Mouse (Mus musculus): ENCODE data around the gene Ralgps1.

DNA sequence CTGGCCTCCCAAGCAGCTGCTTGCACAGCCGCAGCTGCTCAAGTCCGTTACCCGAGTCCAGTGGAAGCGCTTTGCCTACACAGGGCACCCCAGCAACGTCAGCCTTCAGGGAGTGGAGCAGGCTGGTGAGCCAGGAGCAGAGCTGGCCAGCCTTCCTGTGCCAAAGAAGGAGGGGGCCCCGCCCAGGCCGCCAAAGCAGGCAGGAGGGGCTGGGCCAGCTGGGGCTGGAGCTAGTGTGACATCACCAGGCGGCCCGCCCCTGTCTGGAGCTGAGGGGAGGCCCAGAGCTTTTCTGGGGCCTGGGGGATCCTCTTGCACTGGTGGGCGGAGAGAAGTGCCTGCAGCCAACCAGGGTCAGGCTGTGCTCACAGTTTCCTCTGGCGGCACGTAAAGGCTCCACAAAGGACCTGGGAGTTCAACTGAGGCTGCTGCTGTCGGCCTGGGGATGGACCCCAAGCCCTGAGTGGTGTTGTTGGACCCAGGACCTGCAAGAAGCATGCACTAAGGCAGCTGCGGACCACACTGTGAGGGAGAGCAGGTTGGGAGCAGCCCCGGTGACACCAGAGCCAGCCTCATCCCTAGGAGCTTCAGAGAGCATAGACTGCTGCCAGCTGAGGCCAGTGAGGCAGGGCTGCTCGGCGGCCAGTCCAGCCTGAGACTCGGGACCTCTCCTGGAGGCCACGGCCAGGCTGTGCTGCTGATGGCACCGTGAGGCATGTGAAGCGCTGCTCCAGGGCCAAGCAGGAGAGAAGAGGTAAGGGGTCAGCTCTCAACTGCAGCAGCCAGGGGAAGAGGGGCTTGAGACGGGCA, 155.4 kb downstream of the Ralgps1 start, which contains the start of gene Angptl2:
- peak; percentile 37; the same call in 1 of the 2 replicates for TF ChIP-seq POLR2A (IDR thresholded peaks at IDR 0.05; ENCODE audit: low read depth, low read length)
- TF ChIP-seq CTCF (IDR thresholded peaks at IDR 0.05; ENCODE audit: extremely low read depth, insufficient read length, insufficient replicate concordance, low read depth, low read length) = no peak
